Mouse (Mus musculus): Measurements from ENCODE around the gene Zfp239. TPM values are rescaled to one million over a fixed set of nuclear protein-coding genes. Genes with fewer than 3 reads are reported as not detected.

Gene Zfp239
- polyA plus RNA-seq, 1 experiment from 2014 or later, result 16.8 TPM

GRCm38 (mm10) chr6:117908424-117908900 is 46.6 kb downstream of the Zfp239 start:
- no peak overlapping the region for H3K27ac ChIP-seq (ENCODE audit: low read length)
- no peaks in the 10 kb centered on the region for H3K9me3 ChIP-seq (replicated peaks; ENCODE audit: control insufficient read depth, low read length, poor library complexity, severe bottlenecking)
- WGBS, result 2% methylated on average over 14 of the region's 14 CpGs
- H3K4me2 ChIP-seq (ENCODE audit: low read length), result peak overlapping the region; percentile 98
- H3K9ac ChIP-seq (ENCODE audit: low read depth, low read length), result peak overlapping the region; percentile 21; the same call in 1 of the 2 replicates
- no peaks in the 10 kb centered on the region for H3K27me3 ChIP-seq (ENCODE audit: control insufficient read depth, insufficient read depth, low read depth, low read length)
- no peak for ATAC-seq
- H3K4me1 ChIP-seq (ENCODE audit: control insufficient read depth, insufficient read depth, low read length), result peaks cover 24% of the 10 kb centered on the region
- H3K4me3 ChIP-seq (ENCODE audit: low read depth, low read length), result peak overlapping the region; percentile 64
- no peaks in the 10 kb centered on the region for H3K36me3 ChIP-seq (ENCODE audit: control insufficient read depth, insufficient read depth, low read length)

- 83% methylated on average over 6 of the region's 6 CpGs for WGBS
- Histone ChIP-seq H3K9ac (ENCODE audit: low read depth, low read length) (no peak overlapping the region), H3K36me3 (ENCODE audit: control insufficient read depth, insufficient read depth, low read length) (no peaks in the 10 kb centered on the region), H3K4me3 (ENCODE audit: low read depth, low read length) (no peak overlapping the region), H3K9me3 (replicated peaks; ENCODE audit: control insufficient read depth, low read length, poor library complexity, severe bottlenecking) (no peaks in the 10 kb centered on the region), H3K4me1 (ENCODE audit: control insufficient read depth, insufficient read depth, low read length) (peaks cover 24% of the 10 kb centered on the region), H3K27ac (ENCODE audit: low read length) (no peak overlapping the region), H3K4me2 (ENCODE audit: low read length) (no peak overlapping the region), H3K27me3 (ENCODE audit: control insufficient read depth, insufficient read depth, low read depth, low read length) (no peaks in the 10 kb centered on the region)
- ATAC-seq, result no peak
Measured at GRCm38 (mm10) chr6:117910120-117910661, 48.3 kb downstream of the Zfp239 start.

GRCm38 (mm10) chr6:117914541-117914940 is 52.6 kb downstream of the Zfp239 start:
- ATAC-seq, result no peak
- Histone ChIP-seq H3K9me3 (replicated peaks; ENCODE audit: control insufficient read depth, low read length, poor library complexity, severe bottlenecking) (no peaks in the 10 kb centered on the region), H3K4me2 (ENCODE audit: low read length) (no peak overlapping the region), H3K36me3 (ENCODE audit: control insufficient read depth, insufficient read depth, low read length) (no peaks in the 10 kb centered on the region), H3K4me3 (ENCODE audit: low read depth, low read length) (no peak overlapping the region), H3K27me3 (ENCODE audit: control insufficient read depth, insufficient read depth, low read depth, low read length) (no peaks in the 10 kb centered on the region), H3K9ac (ENCODE audit: low read depth, low read length) (no peak overlapping the region), H3K4me1 (ENCODE audit: control insufficient read depth, insufficient read depth, low read length) (peaks cover 24% of the 10 kb centered on the region), H3K27ac (ENCODE audit: low read length) (no peak overlapping the region)

- Histone ChIP-seq H3K9me3 (replicated peaks; ENCODE audit: control insufficient read depth, low read length, poor library complexity, severe bottlenecking) (no peaks in the 10 kb centered on the region), H3K27ac (ENCODE audit: low read length) (no peak overlapping the region)
- WGBS, result 3% methylated on average over 12 of the region's 12 CpGs
Measured at GRCm38 (mm10) chr6:117916205-117916736, 54.4 kb downstream of the Zfp239 start.

GRCm38 (mm10) chr6:117916737-117917426 is 55.0 kb downstream of the Zfp239 start:
- no peaks in the 10 kb centered on the region for H3K36me3 ChIP-seq (ENCODE audit: control insufficient read depth, insufficient read depth, low read length)
- under 1% methylated on average over 60 of the region's 62 CpGs for WGBS
- peak; percentile 88 for ATAC-seq

More at GRCm38 (mm10) chr6:117916205-117916736, 54.4 kb downstream of the Zfp239 start:
- Histone ChIP-seq H3K4me3 (ENCODE audit: low read depth, low read length) (peak overlapping the region; percentile 57), H3K27me3 (ENCODE audit: control insufficient read depth, insufficient read depth, low read depth, low read length) (no peaks in the 10 kb centered on the region), H3K4me1 (ENCODE audit: control insufficient read depth, insufficient read depth, low read length) (peaks cover 25% of the 10 kb centered on the region), H3K4me2 (ENCODE audit: low read length) (peak overlapping the region; percentile 82), H3K9ac (ENCODE audit: low read depth, low read length) (peak overlapping the region; percentile 67), H3K36me3 (ENCODE audit: control insufficient read depth, insufficient read depth, low read length) (no peaks in the 10 kb centered on the region)
- ATAC-seq, result no peak

GRCm38 (mm10) chr6:117917576-117917975 is 55.7 kb downstream of the Zfp239 start:
- Histone ChIP-seq H3K9ac (ENCODE audit: low read depth, low read length) (peak overlapping the region; percentile 67; the same call in 1 of the 2 replicates), H3K27ac (ENCODE audit: low read length) (peak overlapping the region; percentile 66), H3K4me1 (ENCODE audit: control insufficient read depth, insufficient read depth, low read length) (peaks cover 25% of the 10 kb centered on the region), H3K4me2 (ENCODE audit: low read length) (peak overlapping the region; percentile 82), H3K9me3 (replicated peaks; ENCODE audit: control insufficient read depth, low read length, poor library complexity, severe bottlenecking) (no peaks in the 10 kb centered on the region), H3K36me3 (ENCODE audit: control insufficient read depth, insufficient read depth, low read length) (no peaks in the 10 kb centered on the region), H3K27me3 (ENCODE audit: control insufficient read depth, insufficient read depth, low read depth, low read length) (no peaks in the 10 kb centered on the region), H3K4me3 (ENCODE audit: low read depth, low read length) (peak overlapping the region; percentile 57)
- 2% methylated on average over 21 of the region's 21 CpGs for WGBS
- peak; percentile 63 for ATAC-seq

More at GRCm38 (mm10) chr6:117916737-117917426, 55.0 kb downstream of the Zfp239 start:
- peak overlapping the region; percentile 66 for H3K27ac ChIP-seq (ENCODE audit: low read length)
- H3K4me3 ChIP-seq (ENCODE audit: low read depth, low read length), result peak overlapping the region; percentile 57
- H3K4me1 ChIP-seq (ENCODE audit: control insufficient read depth, insufficient read depth, low read length), result peaks cover 25% of the 10 kb centered on the region
- no peaks in the 10 kb centered on the region for H3K9me3 ChIP-seq (replicated peaks; ENCODE audit: control insufficient read depth, low read length, poor library complexity, severe bottlenecking)
- H3K4me2 ChIP-seq (ENCODE audit: low read length), result peak overlapping the region; percentile 82
- H3K9ac ChIP-seq (ENCODE audit: low read depth, low read length), result peak overlapping the region; percentile 67
- no peaks in the 10 kb centered on the region for H3K27me3 ChIP-seq (ENCODE audit: control insufficient read depth, insufficient read depth, low read depth, low read length)

- 26% methylated on average over 5 of the region's 5 CpGs for WGBS
- Histone ChIP-seq H3K27me3 (ENCODE audit: control insufficient read depth, insufficient read depth, low read depth, low read length) (no peaks in the 10 kb centered on the region), H3K4me3 (ENCODE audit: low read depth, low read length) (peak overlapping the region; percentile 57), H3K4me2 (ENCODE audit: low read length) (peak overlapping the region; percentile 82), H3K4me1 (ENCODE audit: control insufficient read depth, insufficient read depth, low read length) (peaks cover 25% of the 10 kb centered on the region), H3K36me3 (ENCODE audit: control insufficient read depth, insufficient read depth, low read length) (no peaks in the 10 kb centered on the region), H3K9ac (ENCODE audit: low read depth, low read length) (no peak overlapping the region), H3K9me3 (replicated peaks; ENCODE audit: control insufficient read depth, low read length, poor library complexity, severe bottlenecking) (no peaks in the 10 kb centered on the region), H3K27ac (ENCODE audit: low read length) (no peak overlapping the region)
- no peak for ATAC-seq
Measured at GRCm38 (mm10) chr6:117918043-117918442, 56.1 kb downstream of the Zfp239 start.

- WGBS, result 61% methylated on average over 3 of the region's 3 CpGs
Measured at GRCm38 (mm10) chr6:117920659-117921640, 59.0 kb downstream of the Zfp239 start.

More at GRCm38 (mm10) chr6:117920659-117921640, 59.0 kb downstream of the Zfp239 start:
- peaks cover 22% of the 10 kb centered on the region for H3K4me1 ChIP-seq (ENCODE audit: control insufficient read depth, insufficient read depth, low read length)
- no peak overlapping the region for H3K9ac ChIP-seq (ENCODE audit: low read depth, low read length)
- H3K36me3 ChIP-seq (ENCODE audit: control insufficient read depth, insufficient read depth, low read length), result peaks cover 4% of the 10 kb centered on the region; the same call in 1 of the 2 replicates
- H3K27me3 ChIP-seq (ENCODE audit: control insufficient read depth, insufficient read depth, low read depth, low read length), result no peaks in the 10 kb centered on the region
- no peaks in the 10 kb centered on the region for H3K9me3 ChIP-seq (replicated peaks; ENCODE audit: control insufficient read depth, low read length, poor library complexity, severe bottlenecking)
- no peak overlapping the region for H3K27ac ChIP-seq (ENCODE audit: low read length)
- H3K4me3 ChIP-seq (ENCODE audit: low read depth, low read length), result no peak overlapping the region
- H3K4me2 ChIP-seq (ENCODE audit: low read length), result no peak overlapping the region
- no peak for ATAC-seq
